Mouse (Mus musculus) kidney, embryonic 14.5 days (tissue): ENCODE results near the gene 1110051M20Rik. TPM values are rescaled to one million over a fixed set of nuclear protein-coding genes. Genes with fewer than 3 reads are reported as not detected.

Source experiments
- ATAC-seq: fragments of 200-750 bp; cut with Nextera tagmentation; 2 replicates; pipeline ENCODE4 v1.8.0; 2017; ENCODE audit warnings: moderate number of reproducible peaks, mild to moderate bottlenecking, moderate TSS enrichment, moderate library complexity; ENCODE audit not compliant: low FRiP score, low TSS enrichment
- H3K27ac ChIP-seq: fragments of 300-500 bp; sonication (generic); 2 replicates; pipeline ENCODE4 v1.5.1; 2014; ENCODE audit warnings: low read depth, mild to moderate bottlenecking, low read length, moderate library complexity, mixed read lengths
- H3K27me3 ChIP-seq: fragments of 300-500 bp; sonication (generic); 2 replicates; pipeline ENCODE4 v1.6.1; 2014; ENCODE audit warnings: mild to moderate bottlenecking, low read length; ENCODE audit not compliant: control insufficient read depth, insufficient read depth
- H3K36me3 ChIP-seq: fragments of 300-500 bp; sonication (generic); 2 replicates; pipeline ENCODE4 v1.6.1; 2014; ENCODE audit warnings: low read length, mixed read lengths; ENCODE audit not compliant: control insufficient read depth, insufficient read depth
- H3K4me1 ChIP-seq: fragments of 300-500 bp; sonication (generic); 2 replicates; pipeline ENCODE4 v1.6.1; 2014; ENCODE audit warnings: low read length, mixed read lengths; ENCODE audit not compliant: control insufficient read depth, insufficient read depth
- H3K4me2 ChIP-seq: fragments of 300-500 bp; sonication (generic); replicated peaks from 2 replicates; pipeline ENCODE4 v1.6.1; 2014; ENCODE audit warnings: low read depth, mild to moderate bottlenecking, low read length
- H3K4me3 ChIP-seq: fragments of 300-500 bp; sonication (generic); 2 replicates; pipeline ENCODE4 v1.5.1; 2014; ENCODE audit warnings: mild to moderate bottlenecking, low read length
- H3K9ac ChIP-seq: fragments of 300-500 bp; sonication (generic); 2 replicates; pipeline ENCODE4 v1.6.1; 2014; ENCODE audit warnings: low read depth, mild to moderate bottlenecking, low read length, moderate library complexity
- H3K9me3 ChIP-seq: fragments of 300-500 bp; sonication (generic); 2 replicates; pipeline ENCODE4 v1.6.1; 2016; ENCODE audit warnings: low read length; ENCODE audit not compliant: control insufficient read depth
- WGBS: fragments of 180-500 bp; shearing (Covaris S2); extraction: QIAGEN DNeasy Blood & Tissue Kit; methylation state at CpG from one replicate; pipeline ENCODE4 v1.1.7; 2014; 5-methylcytosine and 5-hydroxymethylcytosine counted together
- polyA plus RNA-seq: library from polyadenylated mRNA; unstranded; fragments of >200 nt; fragmentation: Nextera tagmentation; extraction: Ambion mirVana; gene quantifications from 2 replicates; pipeline ENCODE4 v1.2.1, GENCODE M21; 2014

The 1110051M20Rik gene
- polyA plus RNA-seq, 1 experiment from 2014 or later: 65.9 TPM

GRCm38 (mm10) chr2:91354727-91355403, 89.6 kb downstream of the 1110051M20Rik start:
- H3K4me3 ChIP-seq: no peak overlapping the region
- H3K36me3 ChIP-seq: no peaks in the 10 kb centered on the region
- no peaks in the 10 kb centered on the region for H3K9me3 ChIP-seq
- H3K27me3 ChIP-seq: no peaks in the 10 kb centered on the region
- no peak for ATAC-seq
- H3K4me1 ChIP-seq: no peaks in the 10 kb centered on the region
- WGBS: 64% methylated on average over 6 of the region's 6 CpGs
- H3K27ac ChIP-seq: peak overlapping the region; percentile 6; the same call in 1 of the 2 replicates
- H3K9ac ChIP-seq: no peak overlapping the region
- no peak overlapping the region for H3K4me2 ChIP-seq

DNA sequence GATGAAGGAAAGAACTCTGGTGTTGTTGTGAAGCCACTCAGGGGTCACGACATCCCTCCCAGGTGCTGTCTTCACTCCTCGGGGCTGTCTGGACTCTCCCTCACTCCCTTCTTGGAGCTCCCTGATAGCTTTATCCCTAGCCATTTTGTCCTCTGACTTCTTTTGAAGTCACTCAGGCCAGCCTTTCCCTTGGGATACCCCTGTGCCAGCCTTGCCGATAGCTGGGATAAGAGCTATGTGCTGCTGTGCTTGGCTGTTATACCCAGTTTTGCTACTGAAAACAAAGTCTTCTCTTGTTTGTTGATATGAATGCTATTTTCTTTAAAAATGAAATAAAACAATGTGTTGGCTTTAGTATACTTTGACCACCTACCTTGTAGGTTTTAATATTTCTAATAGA, 90.7 kb downstream of the 1110051M20Rik start:
- no peaks in the 10 kb centered on the region for H3K9me3 ChIP-seq
- H3K4me3 ChIP-seq: no peak overlapping the region
- no peaks in the 10 kb centered on the region for H3K36me3 ChIP-seq
- no peaks in the 10 kb centered on the region for H3K4me1 ChIP-seq
- H3K9ac ChIP-seq: no peak overlapping the region
- 18% methylated on average over 3 of the region's 3 CpGs for WGBS
- no peaks in the 10 kb centered on the region for H3K27me3 ChIP-seq
- no peak for ATAC-seq
- H3K4me2 ChIP-seq: no peak overlapping the region
- no peak overlapping the region for H3K27ac ChIP-seq

DNA sequence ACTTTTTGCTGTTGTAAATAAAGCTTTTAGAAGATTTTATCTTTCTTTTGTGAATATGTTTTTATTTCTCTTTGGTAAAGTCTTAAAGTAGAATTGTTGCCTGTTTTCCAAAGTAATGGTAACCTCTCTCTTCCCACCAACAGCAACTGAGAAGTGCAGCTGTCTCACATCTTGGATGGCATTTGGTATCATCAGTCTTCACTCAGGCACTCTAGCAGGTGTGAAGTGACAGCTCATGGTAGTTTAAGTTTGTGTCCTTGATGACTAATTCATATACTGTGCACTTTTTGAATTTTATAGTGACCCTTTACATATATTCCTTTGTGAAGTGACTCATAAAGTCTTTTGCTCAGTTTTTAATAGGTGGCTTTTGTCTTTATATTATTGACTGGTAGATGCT, 92.7 kb downstream of the 1110051M20Rik start:
- no peaks in the 10 kb centered on the region for H3K9me3 ChIP-seq
- H3K4me2 ChIP-seq: no peak overlapping the region
- no peaks in the 10 kb centered on the region for H3K27me3 ChIP-seq
- no peaks in the 10 kb centered on the region for H3K36me3 ChIP-seq
- no peak overlapping the region for H3K27ac ChIP-seq
- no peak for ATAC-seq
- no peak overlapping the region for H3K4me3 ChIP-seq
- no peak overlapping the region for H3K9ac ChIP-seq
- H3K4me1 ChIP-seq: 0 out of 2 replicates have a peak, but pooled peaks cover under 1% of the 10 kb centered on the region

GRCm38 (mm10) chr2:91349974-91350457, 94.5 kb downstream of the 1110051M20Rik start:
- no peak for ATAC-seq
- H3K4me2 ChIP-seq: no peak overlapping the region
- H3K4me3 ChIP-seq: no peak overlapping the region
- no peaks in the 10 kb centered on the region for H3K9me3 ChIP-seq
- H3K9ac ChIP-seq: no peak overlapping the region
- H3K27ac ChIP-seq: peak overlapping the region; percentile 6; the same call in 1 of the 2 replicates
- 0 out of 2 replicates have a peak, but pooled peaks cover 2% of the 10 kb centered on the region for H3K4me1 ChIP-seq
- H3K36me3 ChIP-seq: no peaks in the 10 kb centered on the region
- H3K27me3 ChIP-seq: no peaks in the 10 kb centered on the region
- WGBS: 45% methylated on average over 6 of the region's 6 CpGs

DNA sequence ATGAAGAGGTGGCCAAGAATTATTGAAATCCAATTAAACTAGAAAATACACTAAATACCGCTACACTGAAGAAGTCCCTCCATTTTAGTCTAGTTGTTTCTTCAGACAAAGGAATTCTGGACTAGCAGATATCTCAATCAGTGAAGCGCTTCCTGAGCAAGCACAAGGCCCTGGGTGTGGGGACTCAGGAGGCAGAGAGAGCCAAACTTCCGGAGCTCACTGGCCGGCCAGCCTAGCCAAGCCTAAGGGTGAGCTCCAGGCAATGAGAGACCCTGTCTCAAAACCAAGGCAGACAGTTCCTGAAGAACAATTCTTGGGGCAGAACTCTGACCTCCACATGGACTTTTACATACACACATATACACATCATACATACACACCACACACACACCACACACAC, 95.6 kb downstream of the 1110051M20Rik start:
- no peak overlapping the region for H3K27ac ChIP-seq
- 74% methylated on average over 4 of the region's 4 CpGs for WGBS

DNA sequence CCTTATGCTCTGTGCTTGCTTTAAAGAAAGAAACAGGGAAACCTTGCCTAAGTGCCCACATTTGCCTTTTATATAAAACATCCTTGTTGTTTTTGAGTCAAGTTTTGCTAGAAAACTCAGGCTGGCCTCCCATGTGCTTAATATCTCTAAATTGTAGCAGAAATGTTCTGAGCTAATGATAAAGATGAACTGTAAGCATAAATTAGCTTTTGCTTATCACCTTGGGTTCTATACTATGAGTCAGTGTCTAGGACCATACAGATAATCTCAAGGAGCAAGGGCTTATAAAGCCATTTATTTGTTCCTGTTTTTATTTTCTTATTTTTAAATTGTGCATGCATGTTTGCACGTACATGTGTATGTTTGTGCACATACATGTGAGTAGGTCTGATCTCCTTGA, 98.9 kb downstream of the 1110051M20Rik start:
- Histone ChIP-seq H3K27me3 (no peaks in the 10 kb centered on the region), H3K4me3 (no peak overlapping the region), H3K27ac (no peak overlapping the region), H3K4me1 (0 out of 2 replicates have a peak, but pooled peaks cover 2% of the 10 kb centered on the region), H3K4me2 (no peak overlapping the region), H3K36me3 (no peaks in the 10 kb centered on the region), H3K9ac (no peak overlapping the region), H3K9me3 (no peaks in the 10 kb centered on the region)
- WGBS: 87% methylated on average over 1 of the region's 1 CpGs
- ATAC-seq: no peak

More for the DNA sequence above, 95.6 kb downstream of the 1110051M20Rik start:
- Histone ChIP-seq H3K36me3 (no peaks in the 10 kb centered on the region), H3K4me2 (no peak overlapping the region), H3K9me3 (no peaks in the 10 kb centered on the region), H3K27me3 (no peaks in the 10 kb centered on the region), H3K4me3 (no peak overlapping the region), H3K9ac (no peak overlapping the region), H3K4me1 (0 out of 2 replicates have a peak, but pooled peaks cover 2% of the 10 kb centered on the region)
- ATAC-seq: no peak

DNA sequence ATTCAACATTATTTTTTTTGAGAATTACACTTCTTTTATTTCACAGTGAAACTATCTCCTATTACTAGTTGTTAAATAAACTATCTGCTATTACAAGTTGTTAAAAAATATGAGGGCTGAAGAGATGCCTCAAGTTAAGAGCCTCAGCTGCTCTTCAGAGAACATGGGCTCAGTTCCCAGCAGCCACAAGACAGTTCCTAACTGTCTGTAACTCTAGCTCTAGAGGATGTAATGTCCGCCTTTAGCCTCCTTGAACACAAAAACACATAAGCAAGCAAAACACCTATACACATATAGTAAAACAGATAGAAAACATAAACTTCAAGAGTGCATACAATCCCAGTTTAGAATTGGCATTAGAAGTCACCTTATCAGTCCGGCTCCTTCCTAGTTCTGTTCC, 104.9 kb downstream of the 1110051M20Rik start:
- ATAC-seq: no peak
- WGBS: 92% methylated on average over 2 of the region's 2 CpGs

GRCm38 (mm10) chr2:91335128-91335527, 109.4 kb downstream of the 1110051M20Rik start:
- Histone ChIP-seq H3K27me3 (no peaks in the 10 kb centered on the region), H3K4me1 (peaks cover 11% of the 10 kb centered on the region), H3K9ac (no peak overlapping the region), H3K9me3 (no peaks in the 10 kb centered on the region), H3K27ac (no peak overlapping the region), H3K36me3 (no peaks in the 10 kb centered on the region), H3K4me3 (no peak overlapping the region), H3K4me2 (no peak overlapping the region)
- no peak for ATAC-seq
- WGBS: 66% methylated on average over 4 of the region's 4 CpGs

More for the DNA sequence above, 104.9 kb downstream of the 1110051M20Rik start:
- no peaks in the 10 kb centered on the region for H3K4me1 ChIP-seq
- no peak overlapping the region for H3K4me2 ChIP-seq
- no peak overlapping the region for H3K4me3 ChIP-seq
- H3K27me3 ChIP-seq: no peaks in the 10 kb centered on the region
- H3K9me3 ChIP-seq: no peaks in the 10 kb centered on the region
- no peak overlapping the region for H3K9ac ChIP-seq
- no peaks in the 10 kb centered on the region for H3K36me3 ChIP-seq
- H3K27ac ChIP-seq: no peak overlapping the region

DNA sequence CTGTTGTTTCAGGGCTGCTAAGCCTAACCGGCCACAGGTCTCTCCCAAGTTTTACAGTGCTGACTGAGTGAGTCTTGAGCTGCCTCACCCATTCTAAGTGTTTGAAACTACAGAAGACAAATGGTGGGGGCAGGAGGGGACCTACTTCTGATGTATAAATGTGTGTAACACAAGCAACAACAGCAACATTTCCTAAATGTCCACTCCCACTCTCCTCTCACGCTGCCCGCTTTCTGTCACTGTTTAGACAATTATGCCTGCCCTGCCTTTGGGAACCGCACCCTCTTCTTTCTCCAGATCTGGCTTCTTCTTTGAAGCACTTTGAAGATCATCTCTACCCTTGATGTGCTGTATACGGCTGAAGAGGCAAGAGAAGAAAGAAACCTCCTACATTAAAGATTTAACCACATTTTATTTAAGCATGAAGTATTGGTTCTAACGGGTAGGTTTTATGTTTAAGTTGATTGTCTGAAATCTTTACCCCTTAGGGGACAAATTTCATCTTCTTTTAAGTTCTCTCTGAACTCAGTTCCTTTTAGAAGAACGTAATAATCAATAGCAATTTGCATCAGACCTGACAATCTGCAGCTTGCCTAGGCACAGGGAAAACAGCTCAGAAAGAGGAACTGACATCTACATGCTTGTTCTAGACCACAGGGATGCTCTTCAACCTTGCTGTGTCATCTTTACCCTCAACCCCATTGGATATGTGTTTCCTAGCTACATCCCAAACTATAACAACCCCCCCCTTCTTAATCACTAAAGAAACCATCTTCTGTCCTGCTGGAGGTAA, 113.3 kb downstream of the 1110051M20Rik start:
- 53% methylated on average over 7 of the region's 7 CpGs for WGBS
- no peak overlapping the region for H3K4me3 ChIP-seq
- H3K9ac ChIP-seq: no peak overlapping the region
- H3K9me3 ChIP-seq: no peaks in the 10 kb centered on the region
- ATAC-seq: no peak
- no peak overlapping the region for H3K27ac ChIP-seq
- H3K27me3 ChIP-seq: no peaks in the 10 kb centered on the region
- no peaks in the 10 kb centered on the region for H3K36me3 ChIP-seq
- H3K4me1 ChIP-seq: peaks cover 23% of the 10 kb centered on the region
- H3K4me2 ChIP-seq: no peak overlapping the region
